Mouse (Mus musculus) heart, postnatal 0 days (tissue): ENCODE measurements around the gene Hnrnpf. TPM values are rescaled to one million over a fixed set of nuclear protein-coding genes. Genes with fewer than 3 reads are reported as not detected.

ENCODE experiments used
- ATAC-seq: fragments of 200-750 bp; cut with Nextera tagmentation; 2 replicates; pipeline ENCODE4 v1.8.0; 2017; ENCODE audit warnings: low read depth, moderate number of reproducible peaks, moderate library complexity; ENCODE audit not compliant: insufficient read depth
- DNase-seq: peaks from one replicate; pipeline ENCODE4 v3.0.0-alpha.2; 2016; ENCODE audit warnings: low spot score
- H3K27ac ChIP-seq: fragments of 300-500 bp; sonication (generic); 2 replicates; pipeline ENCODE4 v1.5.1; 2014; ENCODE audit warnings: low read depth, mild to moderate bottlenecking
- H3K27me3 ChIP-seq: fragments of 300-500 bp; sonication (generic); 2 replicates; pipeline ENCODE4 v1.6.1; 2014; ENCODE audit warnings: low read length, mixed read lengths; ENCODE audit not compliant: control insufficient read depth, insufficient read depth
- H3K36me3 ChIP-seq: fragments of 300-500 bp; sonication (generic); replicated peaks from 2 replicates; pipeline ENCODE4 v1.6.1; 2014; ENCODE audit warnings: low read length, mixed read lengths; ENCODE audit not compliant: control insufficient read depth, insufficient read depth
- H3K4me1 ChIP-seq: fragments of 300-500 bp; sonication (generic); 2 replicates; pipeline ENCODE4 v1.6.1; 2014; ENCODE audit warnings: antibody characterized with exemption; ENCODE audit not compliant: control insufficient read depth, insufficient read depth
- H3K4me2 ChIP-seq: fragments of 300-500 bp; sonication (generic); 2 replicates; pipeline ENCODE4 v1.6.1; 2014; ENCODE audit warnings: low read depth, mild to moderate bottlenecking, low read length, moderate library complexity
- H3K4me3 ChIP-seq: fragments of 300-500 bp; sonication (generic); 2 replicates; pipeline ENCODE4 v1.5.1; 2014; ENCODE audit warnings: low read depth, low read length
- H3K9ac ChIP-seq: fragments of 300-500 bp; sonication (generic); replicated peaks from 2 replicates; pipeline ENCODE4 v1.6.1; 2014; ENCODE audit warnings: low read depth, low read length, mixed read lengths
- H3K9me3 ChIP-seq: fragments of 300-500 bp; sonication (generic); replicated peaks from 2 replicates; pipeline ENCODE4 v1.6.1; 2016; ENCODE audit warnings: low read length; ENCODE audit not compliant: control insufficient read depth
- CTCF ChIP-seq: IDR thresholded peaks from 2 replicates; pipeline ENCODE4 v1.5.1; 2016; ENCODE audit warnings: antibody characterized with exemption, control low read depth, low read depth
- EP300 ChIP-seq: IDR thresholded peaks from 2 replicates; pipeline ENCODE4 v1.6.1; 2016; ENCODE audit warnings: antibody characterized with exemption, low read depth
- WGBS: fragments of 180-500 bp; shearing (Covaris S2); extraction: QIAGEN DNeasy Blood & Tissue Kit; methylation state at CpG from one replicate; pipeline ENCODE4 v1.1.7; 2014; 5-methylcytosine and 5-hydroxymethylcytosine counted together
- microRNA-seq: library from miRNA; unstranded; fragments of <30 nt; microRNA quantifications from one replicate; pipeline ENCODE4, GENCODE M21; 2016
- polyA plus RNA-seq: library from polyadenylated mRNA; unstranded; fragments of >200 nt; fragmentation: Nextera tagmentation; extraction: Ambion mirVana; gene quantifications from 2 replicates; pipeline ENCODE4 v1.2.1, GENCODE M21; 2015
- total RNA-seq: library from RNA; depleted of rRNA; stranded (reverse); fragments of >200 nt; gene quantifications from 2 replicates; pipeline ENCODE4 v1.2.3, GENCODE M21; 2014; ENCODE audit warnings: low replicate concordance; rRNA removed

The Hnrnpf gene
- total and polyA plus RNA-seq, 2 experiments from 2014 or later = 234 to 314 TPM

DNA sequence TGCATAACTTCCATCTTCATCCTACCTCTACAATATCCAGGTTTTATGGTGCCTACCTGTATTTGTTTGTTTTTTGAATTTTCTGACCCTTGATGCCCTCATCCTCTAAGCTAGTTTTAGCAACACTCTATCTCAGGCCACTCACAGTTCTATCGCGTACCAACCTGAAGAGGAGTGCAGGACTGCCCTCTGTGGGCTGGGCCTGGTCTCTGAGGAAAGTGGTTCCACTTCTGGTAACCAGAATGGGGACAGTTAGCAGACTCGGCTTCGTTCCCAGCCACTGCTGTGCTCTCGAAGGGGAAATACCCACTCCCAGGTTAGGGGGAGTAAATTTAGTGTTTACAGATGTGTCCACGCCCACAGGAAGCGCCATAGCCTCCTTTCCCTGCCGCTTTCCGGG lies 66.6 kb downstream of the Hnrnpf start:
- Histone ChIP-seq H3K4me2 (no peak overlapping the region), H3K27me3 (no peaks in the 10 kb centered on the region), H3K4me3 (no peak overlapping the region), H3K9ac (no peak overlapping the region; the same call in 1 of the 2 replicates), H3K27ac (no peak overlapping the region), H3K4me1 (no peaks in the 10 kb centered on the region), H3K9me3 (peaks cover 6% of the 10 kb centered on the region; the same call in 1 of the 2 replicates), H3K36me3 (no peaks in the 10 kb centered on the region)
- TF ChIP-seq EP300 = no peak
- TF ChIP-seq CTCF = peak; percentile 53
- 13% methylated on average over 9 of the region's 9 CpGs for whole genome bisulfite sequencing
- ATAC-seq = no peak
- DNase-seq = peak; percentile 28

Small RNA genes within 50 kb of the gene (microRNA-seq; reads per million reads assigned to microRNA genes)
- gene Gm25535 = not detected

Other genes starting within 250 kb of the Hnrnpf start
- 47.3 and 52.9 TPM in 2 replicates for gene Zfp637, start 59.1 kb upstream of the Hnrnpf start, total RNA-seq
- 67.6 and 74.0 TPM in 2 replicates for gene Zfp637, start 59.1 kb upstream of the Hnrnpf start, polyA plus RNA-seq
- 0.27 TPM in 1 of 2 replicates, not detected in the other for gene Zfp239, start 38.2 kb upstream of the Hnrnpf start, total RNA-seq
- 0.20 and 0.48 TPM in 2 replicates for gene Zfp239, start 38.2 kb upstream of the Hnrnpf start, polyA plus RNA-seq
- gene Fxyd4, start 37.4 kb downstream of the Hnrnpf start, total RNA-seq = not detected in 2 replicates
- 0.55 and 0.97 TPM in 2 replicates for gene Fxyd4, start 37.4 kb downstream of the Hnrnpf start, polyA plus RNA-seq
- gene Rasgef1a, start 111.1 kb downstream of the Hnrnpf start, total RNA-seq = 1.8 and 2.1 TPM in 2 replicates
- 0.16 and 0.18 TPM in 2 replicates for gene Rasgef1a, start 111.1 kb downstream of the Hnrnpf start, polyA plus RNA-seq
- 13.0 and 15.8 TPM in 2 replicates for gene Csgalnact2, start 238.8 kb downstream of the Hnrnpf start, total RNA-seq
- 10.3 and 11.6 TPM in 2 replicates for gene Csgalnact2, start 238.8 kb downstream of the Hnrnpf start, polyA plus RNA-seq